Mouse (Mus musculus) kidney, adult 2 months (tissue): ENCODE data around the gene Fam111a. TPM values are rescaled to one million over a fixed set of nuclear protein-coding genes. Genes with fewer than 3 reads are reported as not detected.

Experiments used
- DNase-seq: peaks from one replicate; pipeline ENCODE4 v3.0.0; 2021
- H3K27ac ChIP-seq: fragments of 200-500 bp; 2 replicates; pipeline ENCODE4 v1.5.1; 2012; ENCODE audit warnings: low read depth, low read length, control low read depth, inconsistent platforms; ENCODE audit not compliant: insufficient read depth
- H3K27me3 ChIP-seq: fragments of 200-500 bp; replicated peaks from 2 replicates; pipeline ENCODE4 v1.6.1; 2012; ENCODE audit warnings: mild to moderate bottlenecking, moderate library complexity, low read length, inconsistent platforms; ENCODE audit not compliant: control insufficient read depth, insufficient read depth
- H3K36me3 ChIP-seq: fragments of 200-500 bp; 2 replicates; pipeline ENCODE4 v1.6.1; 2012; ENCODE audit warnings: mild to moderate bottlenecking, moderate library complexity, low read length, inconsistent platforms; ENCODE audit not compliant: control insufficient read depth, insufficient read depth
- H3K4me1 ChIP-seq: fragments of 200-500 bp; 2 replicates; pipeline ENCODE4 v1.6.1; 2011; ENCODE audit warnings: low read length; ENCODE audit not compliant: control insufficient read depth, insufficient read depth
- H3K4me3 ChIP-seq: fragments of 200-500 bp; 2 replicates; pipeline ENCODE4 v1.5.1; 2011; ENCODE audit warnings: mild to moderate bottlenecking, low read depth, low read length, control low read depth; ENCODE audit not compliant: insufficient read depth
- CTCF ChIP-seq: fragments of 200-500 bp; conservative IDR thresholded peaks from 2 replicates; pipeline ENCODE4 v1.5.1; 2011; ENCODE audit warnings: low read depth, mild to moderate bottlenecking, control low read depth, low read length, moderate library complexity, mixed read lengths; ENCODE audit not compliant: insufficient read depth, insufficient read length
- POLR2A ChIP-seq: fragments of 200-500 bp; IDR thresholded peaks from one replicate; pipeline ENCODE4 v1.6.1; 2011; ENCODE audit warnings: low read depth, low read length, control low read depth
- WGBS: fragments of 180-500 bp; shearing (Covaris S2); methylation state at CpG from one replicate; pipeline ENCODE4 v1.1.7; 2018; 5-methylcytosine and 5-hydroxymethylcytosine counted together
- polyA plus RNA-seq: library from polyadenylated mRNA; depleted of rRNA; stranded (reverse); fragments of >200 nt; gene quantifications from 2 replicates; pipeline ENCODE4 v1.2.3, GENCODE M21; 2012; rRNA removed

Gene Fam111a
- polyA plus RNA-seq, 1 experiment, result 1.4 TPM

DNA sequence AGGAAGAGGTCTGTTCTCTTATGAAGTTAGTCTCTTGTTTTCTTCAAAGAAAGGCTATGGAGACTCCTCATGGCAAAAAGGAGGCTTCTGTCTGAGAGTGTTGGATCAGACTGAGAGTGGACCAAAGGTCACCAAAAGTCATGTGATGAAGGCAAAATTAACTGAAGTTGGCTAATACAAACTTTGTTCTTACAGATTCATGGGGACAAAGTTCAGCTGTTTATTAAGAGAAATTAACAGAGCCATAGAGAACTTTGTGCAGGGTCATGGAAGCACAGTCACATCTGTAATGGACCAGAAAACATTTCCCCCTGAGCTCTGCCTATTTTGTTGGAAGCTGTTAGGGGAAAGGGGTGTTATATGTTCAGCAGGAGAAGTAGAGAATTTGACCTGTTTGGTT, 62.8 kb downstream of the Fam111a start:
- no peaks in the 10 kb centered on the region for H3K36me3 ChIP-seq
- peak; percentile 93 for DNase-seq
- TF ChIP-seq CTCF (no peak), POLR2A (no peak)
- no peak overlapping the region for H3K4me3 ChIP-seq
- H3K27me3 ChIP-seq, result no peaks in the 10 kb centered on the region
- peaks cover 6% of the 10 kb centered on the region for H3K4me1 ChIP-seq
- peak overlapping the region; percentile 95; the same call in 1 of the 2 replicates for H3K27ac ChIP-seq

DNA sequence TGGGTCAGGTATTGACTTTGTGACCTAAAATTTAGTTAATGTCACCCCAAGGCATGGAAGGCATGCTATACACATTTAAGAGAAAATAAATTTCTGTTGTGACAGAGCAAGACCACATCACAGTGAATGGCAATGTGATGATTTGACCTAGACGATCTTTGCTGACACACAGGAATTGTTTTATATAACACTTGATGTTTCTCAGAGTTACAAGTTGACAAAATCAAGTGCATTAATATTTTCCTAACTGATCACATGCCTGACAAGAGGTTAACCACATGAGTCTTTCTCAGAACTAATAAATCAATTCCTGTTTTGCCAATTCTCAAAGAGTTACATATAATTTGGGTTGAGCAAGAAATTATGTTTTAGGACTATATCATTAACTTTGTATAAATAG, 68.1 kb downstream of the Fam111a start:
- H3K4me3 ChIP-seq, result no peak overlapping the region
- DNase-seq, result peak; percentile 72
- no peaks in the 10 kb centered on the region for H3K27me3 ChIP-seq
- H3K4me1 ChIP-seq, result peaks cover 6% of the 10 kb centered on the region; the same call in 1 of the 2 replicates
- peak overlapping the region; percentile 86 for H3K27ac ChIP-seq
- TF ChIP-seq POLR2A (no peak), CTCF (no peak)
- WGBS, result 56% methylated on average over 1 of the region's 1 CpGs
- no peaks in the 10 kb centered on the region for H3K36me3 ChIP-seq

DNA sequence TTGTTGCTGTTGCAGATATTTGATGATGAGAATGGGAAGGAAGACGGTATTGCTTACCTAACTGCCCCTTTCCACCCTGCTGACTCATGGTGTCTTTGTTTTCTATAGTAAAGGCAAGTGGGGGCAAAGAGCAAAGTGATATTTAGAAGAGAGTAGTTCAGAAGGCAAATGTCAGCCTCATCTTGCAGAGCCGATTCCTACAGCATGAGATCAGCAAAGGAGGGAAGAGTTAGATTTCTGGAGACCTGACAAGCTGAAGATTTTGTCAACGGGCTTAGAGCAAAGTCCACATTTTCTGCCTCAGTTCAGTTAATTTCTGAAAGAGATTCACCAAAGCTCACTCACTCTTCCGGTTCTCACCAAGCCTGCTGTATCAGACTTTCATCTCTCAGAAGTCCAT, 87.6 kb downstream of the Fam111a start, which contains the start of gene Glyat:
Gene Glyat, plus strand, starts transcription at position 133 of the 400 bp plus-strand sequence.
- H3K36me3 ChIP-seq, result no peaks in the 10 kb centered on the region; the same call in 1 of the 2 replicates
- H3K27ac ChIP-seq, result peak within 1 kb of the TSS; percentile 100
- H3K4me3 ChIP-seq, result peak within 1 kb of the TSS; percentile 68
- TF ChIP-seq CTCF (no peak), POLR2A (no peak)
- H3K4me1 ChIP-seq, result peaks cover 2% of the 10 kb centered on the region; the same call in 1 of the 2 replicates
- 39% methylated on average over 4 of the region's 4 CpGs for WGBS
- DNase-seq, result peak; percentile 89
- H3K27me3 ChIP-seq, result no peaks in the 10 kb centered on the region; the same call in 1 of the 2 replicates

DNA sequence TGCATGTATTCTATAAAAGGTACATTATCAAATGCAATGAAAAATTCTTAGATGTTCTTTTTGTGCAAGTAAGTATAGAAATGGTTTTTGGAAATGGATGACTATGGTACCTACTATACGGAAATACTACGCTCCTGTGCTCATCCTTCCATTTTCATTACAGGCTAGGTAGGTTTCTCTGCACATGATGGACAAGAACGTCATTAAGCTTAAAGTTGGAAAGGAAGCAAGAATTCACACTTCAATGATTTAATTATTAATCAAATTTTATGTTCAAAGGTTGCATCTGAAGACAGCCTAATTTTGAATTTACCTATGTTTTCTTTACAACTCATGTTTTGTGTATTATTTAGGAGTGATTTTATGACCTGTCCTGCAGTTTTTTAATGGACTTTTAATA, 88.7 kb downstream of the Fam111a start:
- Histone ChIP-seq H3K4me1 (peaks cover 2% of the 10 kb centered on the region; the same call in 1 of the 2 replicates), H3K27ac (peak overlapping the region; percentile 100; the same call in 1 of the 2 replicates), H3K4me3 (peak overlapping the region; percentile 92; the same call in 1 of the 2 replicates), H3K36me3 (no peaks in the 10 kb centered on the region; the same call in 1 of the 2 replicates), H3K27me3 (no peaks in the 10 kb centered on the region; the same call in 1 of the 2 replicates)
- DNase-seq, result peak; percentile 40
- no peak for TF ChIP-seq POLR2A
- TF ChIP-seq CTCF, result no peak
- WGBS, result 50% methylated on average over 3 of the region's 3 CpGs

DNA sequence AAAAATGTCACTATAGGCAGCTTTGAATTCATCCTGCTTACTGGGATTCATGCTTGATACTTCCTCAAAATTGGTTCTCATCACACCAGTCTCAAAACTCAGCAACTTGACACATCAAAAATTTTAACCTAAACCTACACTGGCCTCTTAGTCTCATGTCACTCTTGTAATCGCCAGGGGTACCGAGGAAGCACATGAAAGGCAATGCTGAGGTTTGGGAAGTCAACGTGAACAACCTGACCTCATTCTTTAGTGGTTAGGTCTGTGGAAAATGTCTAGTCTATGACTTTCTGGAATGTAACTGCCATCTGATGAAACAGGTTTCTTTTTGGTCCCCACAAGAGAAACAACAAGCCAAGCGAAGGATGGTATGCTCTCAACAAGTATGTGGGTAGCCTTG, 89.4 kb downstream of the Fam111a start:
- WGBS, result 50% methylated on average over 4 of the region's 4 CpGs
- peak overlapping the region; percentile 92 for H3K4me3 ChIP-seq
- peaks cover 4% of the 10 kb centered on the region; the same call in 1 of the 2 replicates for H3K4me1 ChIP-seq
- DNase-seq, result no peak
- peak overlapping the region; percentile 100 for H3K27ac ChIP-seq
- no peaks in the 10 kb centered on the region; the same call in 1 of the 2 replicates for H3K36me3 ChIP-seq
- no peak for TF ChIP-seq POLR2A
- no peak for TF ChIP-seq CTCF
- no peaks in the 10 kb centered on the region; the same call in 1 of the 2 replicates for H3K27me3 ChIP-seq

DNA sequence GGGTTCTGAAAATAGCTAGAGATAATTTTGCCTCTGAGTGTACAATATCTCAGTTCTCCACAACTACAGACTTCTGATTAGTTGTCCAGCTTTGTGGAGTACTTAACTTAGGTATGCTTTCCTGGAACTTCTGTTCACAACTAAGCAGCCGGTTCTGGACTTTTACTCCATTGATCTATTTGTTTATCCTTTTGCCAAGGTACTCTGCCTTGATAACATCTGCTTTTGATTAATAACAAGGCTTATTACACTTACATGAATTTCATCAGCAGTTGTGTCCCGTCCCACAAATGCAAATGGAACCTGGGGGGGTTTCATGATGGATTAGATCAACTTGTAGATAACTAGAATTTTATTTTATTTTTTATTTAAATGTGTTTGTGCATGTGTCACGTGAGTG, 91.3 kb downstream of the Fam111a start:
- DNase-seq, result no peak
- TF ChIP-seq CTCF, result no peak
- TF ChIP-seq POLR2A, result no peak
- Histone ChIP-seq H3K27ac (peak overlapping the region; percentile 100), H3K4me1 (peaks cover 9% of the 10 kb centered on the region; the same call in 1 of the 2 replicates), H3K4me3 (peak overlapping the region; percentile 50), H3K36me3 (peaks cover 2% of the 10 kb centered on the region; the same call in 1 of the 2 replicates), H3K27me3 (no peaks in the 10 kb centered on the region; the same call in 1 of the 2 replicates)
- WGBS, result 42% methylated on average over 3 of the region's 3 CpGs

DNA sequence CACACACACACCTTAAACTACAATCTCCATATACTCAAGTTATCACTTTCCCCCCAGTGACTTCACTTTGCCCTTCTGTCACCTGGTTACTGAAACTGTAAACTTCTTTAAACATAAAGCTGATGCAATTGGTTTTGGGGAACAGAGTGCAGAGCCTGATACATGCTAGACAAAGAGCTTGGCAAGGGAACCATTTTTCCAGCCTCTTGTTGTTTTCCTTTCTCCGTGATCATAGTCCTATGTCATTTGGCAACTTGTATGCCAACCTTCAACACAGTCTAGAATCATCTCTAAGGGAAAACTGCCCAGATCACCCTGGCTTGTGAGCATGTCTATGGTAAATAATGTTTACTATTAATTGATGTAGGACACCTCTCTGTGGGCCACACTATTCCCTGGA, 92.5 kb downstream of the Fam111a start:
- DNase-seq, result no peak
- 31% methylated on average over 1 of the region's 1 CpGs for WGBS
- peak overlapping the region; percentile 14; the same call in 1 of the 2 replicates for H3K4me3 ChIP-seq
- H3K4me1 ChIP-seq, result peaks cover 7% of the 10 kb centered on the region; the same call in 1 of the 2 replicates
- TF ChIP-seq CTCF (no peak), POLR2A (no peak)
- peaks cover 2% of the 10 kb centered on the region; the same call in 1 of the 2 replicates for H3K36me3 ChIP-seq
- H3K27ac ChIP-seq, result peak overlapping the region; percentile 100
- no peaks in the 10 kb centered on the region; the same call in 1 of the 2 replicates for H3K27me3 ChIP-seq

Other genes with a start within 250 kb of the Fam111a start
- gene Olfr1436, start 246.6 kb upstream of the Fam111a start, polyA plus RNA-seq, result not detected in 2 replicates
- not detected in 2 replicates for gene Olfr1437, start 220.6 kb upstream of the Fam111a start, polyA plus RNA-seq
- not detected in 2 replicates for gene Olfr1438-ps1, start 209.8 kb upstream of the Fam111a start, polyA plus RNA-seq
- not detected in 2 replicates for gene Olfr1440, start 158.5 kb upstream of the Fam111a start, polyA plus RNA-seq
- gene Olfr1441, start 128.3 kb upstream of the Fam111a start, polyA plus RNA-seq, result not detected in 2 replicates
- gene Pfpl, start 117.8 kb upstream of the Fam111a start, polyA plus RNA-seq, result not detected in 2 replicates
- gene Mpeg1, start 85.0 kb upstream of the Fam111a start, polyA plus RNA-seq, result 3.8 and 7.4 TPM in 2 replicates
- 10.6 and 11.3 TPM in 2 replicates for gene Dtx4, start 44.3 kb upstream of the Fam111a start, polyA plus RNA-seq
- 2.0 and 2.5 TPM in 2 replicates for gene Gm4952, start 54.2 kb downstream of the Fam111a start, polyA plus RNA-seq
- gene Glyat, start 87.6 kb downstream of the Fam111a start, polyA plus RNA-seq, result 138 and 191 TPM in 2 replicates
- 0.11 and 0.16 TPM in 2 replicates for gene Olfr1442, start 124.7 kb downstream of the Fam111a start, polyA plus RNA-seq
- gene Olfr1443, start 132.4 kb downstream of the Fam111a start, polyA plus RNA-seq, result not detected in 2 replicates
- gene Keg1, start 150.0 kb downstream of the Fam111a start, polyA plus RNA-seq, result 1,454 and 1,674 TPM in 2 replicates
- 2.9 and 3.6 TPM in 2 replicates for gene Cntf, start 219.9 kb downstream of the Fam111a start, polyA plus RNA-seq